ENCODE assay signal across 10 mouse cellular contexts in the genomic region with DNA sequence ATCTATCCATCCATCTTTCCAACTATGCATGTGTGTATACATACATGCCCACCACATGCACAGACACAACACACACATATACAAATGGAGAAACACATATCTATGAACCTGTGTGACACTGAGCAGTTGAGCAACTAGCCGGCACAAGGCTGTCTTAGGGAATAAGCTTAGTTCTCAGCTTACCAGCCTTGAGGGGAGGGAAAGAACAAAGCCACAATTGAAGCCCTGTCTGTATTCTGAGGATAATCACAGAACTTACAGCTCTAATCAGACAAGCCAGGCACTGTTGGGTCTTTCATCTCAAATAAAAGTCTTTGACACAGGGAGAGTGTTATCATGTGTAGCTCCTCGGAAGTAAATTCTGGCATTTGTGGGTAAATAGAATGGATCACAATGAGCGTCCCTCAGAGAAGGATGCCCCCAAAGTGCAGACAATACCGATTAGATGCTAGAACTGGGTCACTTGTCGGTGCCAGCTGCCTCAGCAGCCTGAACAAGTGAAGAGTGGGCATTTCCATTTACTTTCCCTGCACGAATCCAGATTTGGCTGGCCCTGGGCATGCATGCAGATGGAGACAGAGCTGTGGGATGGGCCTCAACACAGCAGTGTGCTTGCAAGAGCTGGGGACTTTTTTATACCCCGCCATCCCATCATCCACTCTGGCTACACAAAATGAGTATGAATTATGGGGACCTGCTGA.
A peak's percentile ranks its signal among the peaks of the same experiment; 100 is the strongest.
DNase-seq lines count a peak whose midpoint lies in the region; ATAC-seq and TF ChIP-seq lines count a peak whose summit lies in the region.
"Had no signal": no experiment of that assay in that cellular context is flagged by ENCODE, and none has a peak within 500 bp of the region (broad histone marks: within the 10 kb centered on the region; RNA-seq: fewer than 3 reads in every experiment).

No protein-coding gene starts in this region.

- DNase-seq in neural tube, embryonic 11.5 days (ENCODE audit: low spot score), result no peak
- no peak for DNase-seq in neural tube, embryonic 10.5 days (ENCODE audit: extremely low spot score, low spot score)
- DNase-seq in left cerebral cortex, postnatal 25 days (ENCODE audit: low spot score in 2 of 2), result peak; percentile 58 to 82
- peak; percentile 48 for DNase-seq in right cerebral cortex, postnatal 4 days
- DNase-seq in lung, adult 2 months, result no peak
- no peak for DNase-seq in adipocyte (ENCODE audit: low spot score)
- DNase-seq in limb, embryonic 10.5 days (ENCODE audit: low spot score), result no peak

- no peak for TF ChIP-seq POLR2A in lung, adult 2 months (IDR thresholded peaks at IDR 0.05; ENCODE audit: borderline replicate concordance, extremely low read depth, low read depth, low read length)

- TF ChIP-seq CTCF in lung, adult 2 months (IDR thresholded peaks at IDR 0.05; ENCODE audit: insufficient read depth, low read length), result no peak

- H3K9ac ChIP-seq in neural tube, embryonic 11.5 days (ENCODE audit: low read length), result no peak overlapping the region
- H3K9ac ChIP-seq in hindbrain, embryonic 15.5 days, result no peak overlapping the region
- H3K9ac ChIP-seq: liver, embryonic 15.5 days had no signal

- no peak for ATAC-seq in neural tube, embryonic 11.5 days (ENCODE audit: insufficient read depth, low FRiP score, low TSS enrichment)
- peak; percentile 88 for ATAC-seq in hindbrain, embryonic 15.5 days (ENCODE audit: low FRiP score, low read depth)
- ATAC-seq: activated CD4-positive, CD25-positive, alpha-beta regulatory T cell, adult 4 months had no signal

- H3K36me3 ChIP-seq in neural tube, embryonic 11.5 days (ENCODE audit: control insufficient read depth, insufficient read depth, low read length), result no peaks in the 10 kb centered on the region
- H3K36me3 ChIP-seq in hindbrain, embryonic 15.5 days, result no peaks in the 10 kb centered on the region
- no peaks in the 10 kb centered on the region for H3K36me3 ChIP-seq in limb, embryonic 10.5 days
- H3K36me3 ChIP-seq: liver, embryonic 15.5 days had no signal

- no peaks in the 10 kb centered on the region for H3K9me3 ChIP-seq in neural tube, embryonic 11.5 days (ENCODE audit: control insufficient read depth, low read length)
- no peaks in the 10 kb centered on the region for H3K9me3 ChIP-seq in hindbrain, embryonic 15.5 days
- no peaks in the 10 kb centered on the region for H3K9me3 ChIP-seq in limb, embryonic 10.5 days (replicated peaks)
- H3K9me3 ChIP-seq: liver, embryonic 15.5 days had no signal

- WGBS in neural tube, embryonic 11.5 days, result 76% methylated on average over 7 of the region's 7 CpGs
- WGBS in hindbrain, embryonic 15.5 days, result 42% methylated on average over 7 of the region's 7 CpGs
- 71% methylated on average over 7 of the region's 7 CpGs for WGBS in lung, adult 2 months
- WGBS in limb, embryonic 10.5 days, result 87% methylated on average over 7 of the region's 7 CpGs

- H3K27ac ChIP-seq in neural tube, embryonic 11.5 days (ENCODE audit: low read depth, low read length), result peak overlapping the region; percentile 14; the same call in 1 of the 2 replicates
- peak overlapping the region; percentile 42 for H3K27ac ChIP-seq in hindbrain, embryonic 15.5 days (replicated peaks)
- H3K27ac ChIP-seq in limb, embryonic 10.5 days, result no peak overlapping the region
- H3K27ac ChIP-seq: liver, embryonic 15.5 days had no signal

- H3K4me3 ChIP-seq in neural tube, embryonic 11.5 days (ENCODE audit: low read depth, low read length), result no peak overlapping the region
- no peak overlapping the region for H3K4me3 ChIP-seq in hindbrain, embryonic 15.5 days
- H3K4me3 ChIP-seq in lung, adult 2 months (replicated peaks; ENCODE audit: extremely low read depth, low read depth, low read length), result no peak overlapping the region
- H3K4me3 ChIP-seq in limb, embryonic 10.5 days, result no peak overlapping the region
- H3K4me3 ChIP-seq: liver, embryonic 15.5 days had no signal

- intact Hi-C loops in left cerebral cortex, postnatal 25 days (cut with DNase I), result no loop called here

- no peak overlapping the region for H3K4me2 ChIP-seq in neural tube, embryonic 11.5 days (ENCODE audit: low read depth)
- 0 out of 2 replicates have a peak overlapping the region, but pooled peaks have one; percentile 3 for H3K4me2 ChIP-seq in hindbrain, embryonic 15.5 days
- H3K4me2 ChIP-seq: liver, embryonic 15.5 days had no signal

- no peaks in the 10 kb centered on the region for H3K27me3 ChIP-seq in neural tube, embryonic 11.5 days (ENCODE audit: control insufficient read depth, insufficient read depth, low read length)
- H3K27me3 ChIP-seq in hindbrain, embryonic 15.5 days, result no peaks in the 10 kb centered on the region
- no peaks in the 10 kb centered on the region for H3K27me3 ChIP-seq in limb, embryonic 10.5 days (ENCODE audit: low read depth, poor library complexity, severe bottlenecking)
- H3K27me3 ChIP-seq: liver, embryonic 15.5 days had no signal

- no peaks in the 10 kb centered on the region for H3K4me1 ChIP-seq in neural tube, embryonic 11.5 days (ENCODE audit: control insufficient read depth, insufficient read depth, low read length)
- H3K4me1 ChIP-seq in hindbrain, embryonic 15.5 days (replicated peaks), result peaks cover 12% of the 10 kb centered on the region; the same call in 1 of the 2 replicates
- H3K4me1 ChIP-seq in lung, adult 2 months (ENCODE audit: control insufficient read depth, insufficient read depth, low read length), result no peaks in the 10 kb centered on the region
- no peaks in the 10 kb centered on the region for H3K4me1 ChIP-seq in limb, embryonic 10.5 days
- H3K4me1 ChIP-seq: liver, embryonic 15.5 days had no signal

Comparison
In these comparisons a context has a peak if more than half of its experiments do, and no peak if none do; other contexts are left out.
1. DNase-seq: peak in left cerebral cortex, postnatal 25 days (2 of 2) and right cerebral cortex, postnatal 4 days (single experiment); none in neural tube, embryonic 11.5 days (single experiment), neural tube, embryonic 10.5 days (single experiment), lung, adult 2 months (single experiment), adipocyte (single experiment) and limb, embryonic 10.5 days (single experiment).